Mouse (Mus musculus) cerebellum, postnatal 10 days (tissue): ENCODE measurements around the gene Synj2.
A peak's percentile ranks its signal among the peaks of the same experiment; 100 is the strongest.
"Not testable (repeated sequence)": the region's sequence is repeated elsewhere in the genome, so short reads cannot be mapped to it uniquely, and the experiment has no call there.

Source experiments
- DNase-seq, 2 experiments: peaks; one replicate each; pipeline ENCODE4 v3.0.0; 2021; ENCODE audit warnings: mixed read lengths in 2 of 2

Gene Synj2

GRCm38 (mm10) chr17:6001389-6001788, 60.3 kb downstream of the Synj2 start:
- DNase-seq: no peak

GRCm38 (mm10) chr17:6001836-6002235, 60.8 kb downstream of the Synj2 start:
- DNase-seq: no peak

GRCm38 (mm10) chr17:6002563-6002962, 61.5 kb downstream of the Synj2 start:
- no peak for DNase-seq

- DNase-seq: no peak
These were observed 62.6 kb downstream of the Synj2 start for GRCm38 (mm10) chr17:6003661-6004060.

- DNase-seq: no peak
These were observed 64.2 kb downstream of the Synj2 start for GRCm38 (mm10) chr17:6005246-6005637.

- DNase-seq: peak in 1 of 2 experiments; percentile 45
These were observed 64.8 kb downstream of the Synj2 start for GRCm38 (mm10) chr17:6005638-6006471.

GRCm38 (mm10) chr17:6007101-6007780, 66.2 kb downstream of the Synj2 start:
- no peak for DNase-seq

GRCm38 (mm10) chr17:6007902-6008301, 66.8 kb downstream of the Synj2 start:
- no peak for DNase-seq

- DNase-seq: no peak
These were observed 67.5 kb downstream of the Synj2 start for GRCm38 (mm10) chr17:6008590-6008989.

- DNase-seq: peak in 1 of 2 experiments; percentile 36
These were observed 68.5 kb downstream of the Synj2 start for GRCm38 (mm10) chr17:6009606-6010005.

GRCm38 (mm10) chr17:6013079-6013478, 72.0 kb downstream of the Synj2 start:
- DNase-seq: no peak

GRCm38 (mm10) chr17:6014985-6015384, 73.9 kb downstream of the Synj2 start:
- DNase-seq: no peak

- DNase-seq: no peak
These were observed 75.2 kb downstream of the Synj2 start for GRCm38 (mm10) chr17:6016213-6016780.

- no peak for DNase-seq
These were observed 76.2 kb downstream of the Synj2 start for GRCm38 (mm10) chr17:6017268-6017667.

GRCm38 (mm10) chr17:6018348-6018747, 77.3 kb downstream of the Synj2 start:
- no peak for DNase-seq

GRCm38 (mm10) chr17:6019776-6020175, 78.7 kb downstream of the Synj2 start:
- peak; percentile 79 to 81 for DNase-seq

- DNase-seq: no peak
These were observed 79.6 kb downstream of the Synj2 start for GRCm38 (mm10) chr17:6020636-6021035.

- not testable (repeated sequence) for DNase-seq
These were observed 80.3 kb downstream of the Synj2 start for GRCm38 (mm10) chr17:6021374-6021789.

- peak; percentile 53 to 56 for DNase-seq
These were observed 84.8 kb downstream of the Synj2 start for GRCm38 (mm10) chr17:6025831-6026230.

GRCm38 (mm10) chr17:6035661-6036060, 94.6 kb downstream of the Synj2 start:
- no peak for DNase-seq

- no peak for DNase-seq
These were observed 95.4 kb downstream of the Synj2 start for GRCm38 (mm10) chr17:6036458-6036857.

GRCm38 (mm10) chr17:6036872-6037271, 95.8 kb downstream of the Synj2 start:
- no peak for DNase-seq

- DNase-seq: no peak
These were observed 96.4 kb downstream of the Synj2 start for GRCm38 (mm10) chr17:6037507-6037906.

GRCm38 (mm10) chr17:6052801-6053200, 111.7 kb downstream of the Synj2 start:
- no peak for DNase-seq
